Mouse (Mus musculus): Measurements from ENCODE around the gene Tbl3. TPM values are rescaled to one million over a fixed set of nuclear protein-coding genes. Genes with fewer than 3 reads are reported as not detected.
A peak's percentile ranks its signal among the peaks of the same experiment; 100 is the strongest.
"Not testable (repeated sequence)": the region's sequence is repeated elsewhere in the genome, so short reads cannot be mapped to it uniquely, and the experiment has no call there.

The Tbl3 gene
- polyA plus RNA-seq, 2 experiments, result 26.8 to 31.3 TPM

DNA sequence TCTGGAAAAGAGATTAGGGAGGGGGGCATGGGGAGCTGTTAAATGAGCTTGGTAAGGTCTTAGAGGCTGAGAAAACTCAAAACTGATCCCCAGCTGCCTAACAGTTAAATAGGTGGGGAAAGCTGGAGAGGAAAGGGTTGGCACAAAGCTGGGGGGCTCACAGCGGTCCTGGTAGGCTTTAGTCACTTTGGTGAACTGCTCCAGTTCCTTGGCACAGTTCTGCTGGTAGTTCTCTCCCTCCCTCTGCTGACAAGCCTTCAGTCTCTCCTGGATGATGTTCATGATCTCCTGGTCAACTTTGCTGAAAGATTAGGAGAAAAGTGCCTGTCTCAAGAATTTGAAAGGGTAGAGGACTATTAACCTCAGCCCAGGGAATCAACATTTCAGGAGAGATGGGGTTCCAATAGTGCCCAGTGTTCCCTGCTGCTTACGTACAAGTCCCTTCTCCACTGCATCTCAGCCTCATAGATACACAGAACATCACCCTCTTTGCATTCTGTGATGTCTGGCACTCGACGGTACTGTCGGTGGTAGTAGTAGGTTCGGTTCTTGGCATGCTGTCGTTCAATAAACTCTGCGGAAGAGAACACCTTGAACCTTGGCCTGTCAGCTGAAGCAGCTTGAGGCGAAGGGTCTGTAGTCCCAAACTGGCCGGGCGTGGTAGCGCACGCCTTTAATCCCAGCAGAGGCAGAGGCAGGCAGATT, 14.9 kb upstream of the Tbl3 start:
- Histone ChIP-seq H3K9me3 (ENCODE audit: control insufficient read depth, low read length) (no peaks in the 10 kb centered on the region), H3K4me1 (replicated peaks; ENCODE audit: control insufficient read depth in 2 of 2, insufficient read depth in 2 of 2, low read length in 1 of 2) (peaks cover 16 to 23% of the 10 kb centered on the region in 2 experiments), H3K4me2 (ENCODE audit: low read depth) (peak overlapping the region; percentile 92), H3K9ac (replicated peaks) (peak overlapping the region; percentile 96), H3K4me3 (ENCODE audit: insufficient read depth in 1 of 2, low read depth in 2 of 2, low read length in 2 of 2) (peak overlapping the region; percentile 54 to 96), H3K27ac (peak overlapping the region; percentile 84), H3K27me3 (ENCODE audit: control insufficient read depth, insufficient read depth, low read length) (no peaks in the 10 kb centered on the region), H3K36me3 (replicated peaks; ENCODE audit: control insufficient read depth, insufficient read depth, low read depth) (peaks cover 19% of the 10 kb centered on the region)
- WGBS (ENCODE audit: insufficient replicate concordance), result 11% methylated on average over 13 of the region's 13 CpGs
- ATAC-seq (ENCODE audit: insufficient read depth), result no peak
- TF ChIP-seq EP300 (IDR thresholded peaks at IDR 0.05; ENCODE audit: low read depth), result 0 out of 2 replicates have a peak, but pooled peaks have one; percentile 5
- TF ChIP-seq CTCF (IDR thresholded peaks at IDR 0.05; ENCODE audit: low read depth), result no peak
- DNase-seq (ENCODE audit: low read depth in 3 of 3, low spot score in 3 of 3), result no peak

DNA sequence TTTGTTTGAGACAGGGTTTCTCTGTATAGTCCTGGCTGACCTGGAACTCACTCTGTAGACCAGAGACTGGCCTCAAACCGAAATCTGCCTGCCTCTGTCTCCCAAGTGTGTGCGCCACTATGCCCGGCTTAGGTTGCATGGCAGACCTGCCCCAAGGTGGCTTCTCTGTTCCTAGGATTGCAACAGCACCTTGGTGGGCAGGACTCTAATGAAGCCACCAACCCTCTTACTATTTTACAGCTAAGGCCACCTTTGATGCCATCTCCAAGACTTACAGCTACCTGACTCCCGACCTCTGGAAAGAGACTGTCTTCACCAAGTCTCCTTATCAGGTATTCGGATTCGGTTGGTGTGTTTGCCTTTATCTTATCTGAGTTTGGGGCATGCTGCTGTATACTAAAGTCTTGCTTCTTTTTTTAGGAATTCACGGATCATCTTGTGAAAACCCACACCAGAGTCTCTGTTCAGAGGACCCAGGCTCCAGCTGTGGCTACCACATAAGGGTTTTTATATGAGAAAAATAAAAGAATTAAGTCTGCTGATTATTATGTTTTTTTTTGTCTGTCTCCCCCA, 14.0 kb upstream of the Tbl3 start:
- 0 out of 2 replicates have a peak, but pooled peaks have one; percentile 11 for TF ChIP-seq EP300 (IDR thresholded peaks at IDR 0.05; ENCODE audit: low read depth)
- not testable (repeated sequence) for H3K27me3 ChIP-seq (ENCODE audit: control insufficient read depth, insufficient read depth, low read length); ATAC-seq (ENCODE audit: insufficient read depth); DNase-seq (ENCODE audit: low read depth in 3 of 3, low spot score in 3 of 3); H3K9me3 ChIP-seq (ENCODE audit: control insufficient read depth, low read length)
- Histone ChIP-seq H3K4me2 (ENCODE audit: low read depth) (peak overlapping the region; percentile 92), H3K36me3 (replicated peaks; ENCODE audit: control insufficient read depth, insufficient read depth, low read depth) (peaks cover 19% of the 10 kb centered on the region), H3K4me1 (replicated peaks; ENCODE audit: control insufficient read depth in 2 of 2, insufficient read depth in 2 of 2, low read length in 1 of 2) (peaks cover 16 to 23% of the 10 kb centered on the region in 2 experiments), H3K9ac (replicated peaks) (peak overlapping the region; percentile 96), H3K4me3 (ENCODE audit: insufficient read depth in 1 of 2, low read depth in 2 of 2, low read length in 2 of 2) (peak overlapping the region; percentile 67 to 96), H3K27ac (peak overlapping the region; percentile 84)
- WGBS (ENCODE audit: insufficient replicate concordance), result 8% methylated on average over 7 of the region's 7 CpGs

DNA sequence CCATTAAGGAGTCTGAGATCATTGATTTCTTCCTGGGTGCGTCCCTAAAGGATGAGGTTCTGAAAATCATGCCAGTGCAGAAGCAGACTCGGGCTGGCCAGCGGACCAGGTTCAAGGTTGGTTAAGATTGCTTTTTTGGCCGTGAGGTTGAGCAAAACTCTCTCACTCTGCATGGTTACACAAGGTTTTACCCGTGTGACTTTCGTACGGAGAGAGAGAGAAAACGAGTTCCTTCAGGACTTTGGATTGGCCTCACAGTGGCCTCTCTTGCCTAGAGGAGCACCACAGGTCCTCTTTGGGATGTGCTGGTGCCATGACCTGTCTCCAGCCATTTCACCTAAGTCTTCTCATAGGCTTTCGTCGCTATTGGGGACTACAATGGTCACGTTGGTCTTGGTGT, 13.2 kb upstream of the Tbl3 start:
- DNase-seq (ENCODE audit: low read depth in 3 of 3, low spot score in 3 of 3), result not testable (repeated sequence)
- WGBS (ENCODE audit: insufficient replicate concordance), result under 1% methylated on average over 10 of the region's 11 CpGs

DNA sequence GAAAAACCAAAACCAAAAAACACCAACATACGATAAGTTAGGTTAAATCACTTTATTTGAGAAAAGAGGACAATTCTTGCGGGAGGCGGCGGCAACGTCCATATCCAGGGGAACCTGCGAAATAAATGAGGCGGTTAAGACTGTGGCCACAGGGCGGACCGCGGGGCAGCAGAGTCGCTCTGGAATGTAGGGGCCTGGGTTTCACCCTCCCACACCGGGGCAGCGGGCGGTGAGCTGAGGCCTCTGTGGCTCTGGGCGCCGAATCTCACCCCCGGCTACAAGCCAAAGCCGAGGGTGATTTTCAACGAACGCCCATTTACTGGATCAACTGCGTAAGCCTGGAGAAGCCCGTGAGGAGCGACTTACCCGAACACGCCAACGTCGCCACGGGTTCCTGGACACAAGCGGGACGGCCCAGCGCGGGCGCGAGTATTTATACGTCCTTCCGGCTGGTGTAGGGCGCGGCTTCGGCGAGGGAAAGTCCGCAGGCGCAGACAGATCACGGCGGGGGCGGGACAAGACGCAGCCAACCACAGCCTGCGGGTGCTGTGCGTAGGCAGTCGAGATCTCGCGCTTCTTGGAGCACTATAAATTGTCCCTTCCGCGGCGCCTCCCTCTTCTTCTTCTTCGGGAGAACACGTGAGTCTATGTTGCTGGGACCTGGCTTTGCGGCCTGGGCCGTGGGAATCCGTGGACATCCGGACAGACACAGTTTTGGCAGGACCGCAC, 12.2 kb upstream of the Tbl3 start:
- peak; percentile 96 for DNase-seq (ENCODE audit: low read depth in 3 of 3, low spot score in 3 of 3)
- Histone ChIP-seq H3K4me1 (replicated peaks; ENCODE audit: control insufficient read depth in 2 of 2, insufficient read depth in 2 of 2, low read length in 1 of 2) (peaks cover 16 to 23% of the 10 kb centered on the region in 2 experiments), H3K9ac (replicated peaks) (peak overlapping the region; percentile 95), H3K4me2 (ENCODE audit: low read depth) (peak overlapping the region; percentile 92), H3K4me3 (ENCODE audit: insufficient read depth in 1 of 2, low read depth in 2 of 2, low read length in 2 of 2) (peak overlapping the region; percentile 96 to 97), H3K27me3 (ENCODE audit: control insufficient read depth, insufficient read depth, low read length) (no peaks in the 10 kb centered on the region), H3K27ac (peak overlapping the region; percentile 70), H3K36me3 (replicated peaks; ENCODE audit: control insufficient read depth, insufficient read depth, low read depth) (peaks cover 19% of the 10 kb centered on the region), H3K9me3 (ENCODE audit: control insufficient read depth, low read length) (no peaks in the 10 kb centered on the region)
- WGBS (ENCODE audit: insufficient replicate concordance), result under 1% methylated on average over 61 of the region's 61 CpGs
- no peak for TF ChIP-seq CTCF (IDR thresholded peaks at IDR 0.05; ENCODE audit: low read depth)
- peak; percentile 54 for TF ChIP-seq EP300 (IDR thresholded peaks at IDR 0.05; ENCODE audit: low read depth)
- peak; percentile 90 for ATAC-seq (ENCODE audit: insufficient read depth)

More for the DNA sequence above, 13.2 kb upstream of the Tbl3 start:
- H3K9me3 ChIP-seq (ENCODE audit: control insufficient read depth, low read length); H3K27me3 ChIP-seq (ENCODE audit: control insufficient read depth, insufficient read depth, low read length); ATAC-seq (ENCODE audit: insufficient read depth): not testable (repeated sequence)
- Histone ChIP-seq H3K27ac (peak overlapping the region; percentile 64), H3K4me2 (ENCODE audit: low read depth) (peak overlapping the region; percentile 92), H3K4me3 (ENCODE audit: insufficient read depth in 1 of 2, low read depth in 2 of 2, low read length in 2 of 2) (peak overlapping the region; percentile 96 to 97), H3K9ac (replicated peaks) (peak overlapping the region; percentile 90), H3K36me3 (replicated peaks; ENCODE audit: control insufficient read depth, insufficient read depth, low read depth) (peaks cover 19% of the 10 kb centered on the region), H3K4me1 (replicated peaks; ENCODE audit: control insufficient read depth in 2 of 2, insufficient read depth in 2 of 2, low read length in 1 of 2) (peaks cover 16 to 23% of the 10 kb centered on the region in 2 experiments)

DNA sequence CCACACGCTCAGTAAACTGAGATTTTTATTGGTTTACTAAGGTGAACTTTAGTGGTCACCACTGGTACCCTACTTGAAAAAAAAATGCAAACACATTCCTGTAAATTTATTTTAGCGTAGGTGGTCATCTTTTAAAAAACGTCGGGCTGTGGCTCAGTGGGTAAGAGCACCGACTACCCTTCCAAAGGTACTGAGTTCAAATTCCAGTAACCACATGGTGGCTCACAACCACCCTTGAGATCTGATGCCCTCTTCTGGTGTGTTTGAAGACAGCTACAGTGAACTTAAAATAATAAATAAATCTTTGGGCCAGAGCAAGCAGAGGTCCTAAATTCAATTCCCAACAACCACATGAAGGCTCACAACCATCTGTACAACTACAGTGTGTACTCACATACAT, 11.5 kb upstream of the Tbl3 start:
- not testable (repeated sequence) for H3K27ac ChIP-seq; ATAC-seq (ENCODE audit: insufficient read depth); H3K27me3 ChIP-seq (ENCODE audit: control insufficient read depth, insufficient read depth, low read length); H3K9me3 ChIP-seq (ENCODE audit: control insufficient read depth, low read length); DNase-seq (ENCODE audit: low read depth in 3 of 3, low spot score in 3 of 3)
- H3K9ac ChIP-seq (replicated peaks), result peak overlapping the region; percentile 95
- 30% methylated on average over 5 of the region's 5 CpGs for WGBS (ENCODE audit: insufficient replicate concordance)
- peak; percentile 30; the same call in 1 of the 2 replicates for TF ChIP-seq CTCF (IDR thresholded peaks at IDR 0.05; ENCODE audit: low read depth)
- H3K4me1 ChIP-seq (replicated peaks; ENCODE audit: control insufficient read depth in 2 of 2, insufficient read depth in 2 of 2, low read length in 1 of 2), result peaks cover 16 to 22% of the 10 kb centered on the region in 2 experiments
- H3K36me3 ChIP-seq (replicated peaks; ENCODE audit: control insufficient read depth, insufficient read depth, low read depth), result peaks cover 19% of the 10 kb centered on the region
- H3K4me3 ChIP-seq (ENCODE audit: insufficient read depth in 1 of 2, low read depth in 2 of 2, low read length in 2 of 2), result peak overlapping the region; percentile 96 to 97
- peak overlapping the region; percentile 92 for H3K4me2 ChIP-seq (ENCODE audit: low read depth)

Measured in liver, embryonic 14.5 days (tissue).